Comparison of ENCODE assay signal across 11 mouse cellular contexts in genomic region chr7:44378290-44378689, GRCm38 (mm10). TPM values are rescaled to one million over a fixed set of nuclear protein-coding genes. Genes with fewer than 3 reads are reported as not detected.
DNase-seq lines count a peak whose midpoint lies in the region; ATAC-seq and TF ChIP-seq lines count a peak whose summit lies in the region.
"Had no signal": no experiment of that assay in that cellular context is flagged by ENCODE, and none has a peak within 500 bp of the region (broad histone marks: within the 10 kb centered on the region; RNA-seq: fewer than 3 reads in every experiment).

No protein-coding gene starts in this region.

- ATAC-seq in limb, embryonic 14.5 days (ENCODE audit: low FRiP score, low read depth), result no peak
- no peak for ATAC-seq in megakaryocyte progenitor cell, adult 5-6 weeks (replicated peaks; ENCODE audit: poor library complexity)

- H3K36me3 ChIP-seq in limb, embryonic 14.5 days (ENCODE audit: control insufficient read depth, insufficient read depth, low read length), result no peaks in the 10 kb centered on the region
- no peaks in the 10 kb centered on the region for H3K36me3 ChIP-seq in limb, embryonic 10.5 days

- H3K4me3 ChIP-seq in limb, embryonic 14.5 days (replicated peaks; ENCODE audit: low read length), result no peak overlapping the region
- no peak overlapping the region; the same call in 1 of the 2 replicates for H3K4me3 ChIP-seq in limb, embryonic 10.5 days

- TF ChIP-seq POLR2A in limb, embryonic 14.5 days (IDR thresholded peaks at IDR 0.05; ENCODE audit: borderline replicate concordance, extremely low read depth, insufficient read depth, insufficient read length), result no peak

- H3K9me3 ChIP-seq in limb, embryonic 14.5 days (ENCODE audit: control insufficient read depth, low read length), result no peaks in the 10 kb centered on the region
- no peaks in the 10 kb centered on the region for H3K9me3 ChIP-seq in limb, embryonic 10.5 days (replicated peaks)

- H3K27ac ChIP-seq in limb, embryonic 14.5 days (replicated peaks; ENCODE audit: low read depth, low read length), result no peak overlapping the region
- no peak overlapping the region for H3K27ac ChIP-seq in limb, embryonic 10.5 days

- H3K9ac ChIP-seq in limb, embryonic 14.5 days (ENCODE audit: low read depth, low read length, severe bottlenecking), result no peak overlapping the region

- 49% methylated on average over 4 of the region's 4 CpGs for WGBS in limb, embryonic 14.5 days
- WGBS in limb, embryonic 10.5 days, result 71% methylated on average over 4 of the region's 4 CpGs

- H3K4me1 ChIP-seq in limb, embryonic 14.5 days (ENCODE audit: control insufficient read depth, insufficient read depth, low read length), result peaks cover 6% of the 10 kb centered on the region
- peaks cover 13% of the 10 kb centered on the region for H3K4me1 ChIP-seq in limb, embryonic 10.5 days

- peak; percentile 54 for DNase-seq in cerebellum, adult 11-12 months
- no peak for DNase-seq in cerebellum, adult 9-11 months
- peak; percentile 34 for DNase-seq in limb, embryonic 14.5 days (ENCODE audit: low spot score)
- no peak for DNase-seq in limb, embryonic 10.5 days (ENCODE audit: low spot score)
- DNase-seq in brain, adult 2 months (ENCODE audit: low read depth, low spot score), result peak; percentile 62
- peak; percentile 78 to 86 for DNase-seq in kidney, postnatal 25 days
- no peak for DNase-seq in T-cell, adult 2 months (ENCODE audit: low spot score)
- DNase-seq: B cell, adult 2 months; cerebellum, postnatal 25 days had no signal

- no peak overlapping the region for H3K4me2 ChIP-seq in limb, embryonic 14.5 days (replicated peaks; ENCODE audit: low read depth, low read length, severe bottlenecking)

- H3K27me3 ChIP-seq in limb, embryonic 14.5 days (ENCODE audit: control insufficient read depth, insufficient read depth, low read length), result no peaks in the 10 kb centered on the region
- H3K27me3 ChIP-seq in limb, embryonic 10.5 days (ENCODE audit: low read depth, poor library complexity, severe bottlenecking), result peaks cover 18% of the 10 kb centered on the region

RNA-seq across cellular contexts. Expression of gene Syt3, which starts 5.6 kb away (rescaled TPM):
- polyA plus RNA-seq in limb, embryonic 14.5 days (2012; rRNA removed), result 3.3 and 3.8 TPM in 2 replicates
- polyA plus RNA-seq in limb, embryonic 14.5 days (2014; fragmentation: Nextera tagmentation; extraction: Ambion mirVana), result 2.2 and 4.6 TPM in 2 replicates
- polyA plus RNA-seq in limb, embryonic 10.5 days (2016; fragmentation: Nextera tagmentation; extraction: Ambion mirVana), result 1.1 and 1.9 TPM in 2 replicates
- total RNA-seq in megakaryocyte progenitor cell, adult 5-6 weeks (2015), result 0.22 and 0.24 TPM in 2 replicates
- total RNA-seq in megakaryocyte progenitor cell, adult 5-6 weeks (2017), result 0.12 and 0.14 TPM in 2 replicates
- total RNA-seq: neutrophil, adult 5-6 weeks had no signal

RNA-seq across cellular contexts. Expression of gene 1700008O03Rik, which starts 7.3 kb away (rescaled TPM):
- 2.1 and 2.7 TPM in 2 replicates for polyA plus RNA-seq in limb, embryonic 14.5 days (2012; rRNA removed)
- 0.67 and 0.73 TPM in 2 replicates for polyA plus RNA-seq in limb, embryonic 14.5 days (2014; fragmentation: Nextera tagmentation; extraction: Ambion mirVana)
- polyA plus RNA-seq in limb, embryonic 10.5 days (2016; fragmentation: Nextera tagmentation; extraction: Ambion mirVana), result 0.50 and 0.68 TPM in 2 replicates
- total RNA-seq in megakaryocyte progenitor cell, adult 5-6 weeks (2015), result 0.44 and 1.5 TPM in 2 replicates
- total RNA-seq in megakaryocyte progenitor cell, adult 5-6 weeks (2017), result 1.8 and 2.2 TPM in 2 replicates
- total RNA-seq: neutrophil, adult 5-6 weeks had no signal

RNA-seq across cellular contexts. Expression of gene Lrrc4b, which starts 50.5 kb away (rescaled TPM):
- polyA plus RNA-seq in limb, embryonic 14.5 days (2012; rRNA removed), result 15.3 and 23.0 TPM in 2 replicates
- polyA plus RNA-seq in limb, embryonic 14.5 days (2014; fragmentation: Nextera tagmentation; extraction: Ambion mirVana), result 1.6 and 1.8 TPM in 2 replicates
- polyA plus RNA-seq in limb, embryonic 10.5 days (2016; fragmentation: Nextera tagmentation; extraction: Ambion mirVana), result 0.06 and 0.21 TPM in 2 replicates
- total RNA-seq in megakaryocyte progenitor cell, adult 5-6 weeks (2015), result not detected in 2 replicates
- total RNA-seq in megakaryocyte progenitor cell, adult 5-6 weeks (2017), result not detected in 2 replicates
- total RNA-seq: neutrophil, adult 5-6 weeks had no signal

Comparison
In these comparisons a context has a peak if more than half of its experiments do, and no peak if none do; other contexts are left out.
1. DNase-seq: peak in cerebellum, adult 11-12 months (single experiment), limb, embryonic 14.5 days (single experiment), brain, adult 2 months (single experiment) and kidney, postnatal 25 days (2 of 2); none in cerebellum, adult 9-11 months (single experiment), limb, embryonic 10.5 days (single experiment) and T-cell, adult 2 months (single experiment).